Mouse (Mus musculus) hematopoietic multipotent progenitor cell, adult 10-12 weeks (in vitro differentiated cells): ENCODE measurements around the gene Zcchc18. TPM values are rescaled to one million over a fixed set of nuclear protein-coding genes. Genes with fewer than 3 reads are reported as not detected.

ENCODE experiments used
- polyA plus RNA-seq: library from polyadenylated mRNA; stranded (reverse); fragments of >175 nt; gene quantifications from 2 replicates; pipeline ENCODE4 v1.2.3, GENCODE M21; 2012; ENCODE audit warnings: low replicate concordance

Zcchc18 gene
- 3.0 and 3.4 TPM in 2 replicates for polyA plus RNA-seq

DNA sequence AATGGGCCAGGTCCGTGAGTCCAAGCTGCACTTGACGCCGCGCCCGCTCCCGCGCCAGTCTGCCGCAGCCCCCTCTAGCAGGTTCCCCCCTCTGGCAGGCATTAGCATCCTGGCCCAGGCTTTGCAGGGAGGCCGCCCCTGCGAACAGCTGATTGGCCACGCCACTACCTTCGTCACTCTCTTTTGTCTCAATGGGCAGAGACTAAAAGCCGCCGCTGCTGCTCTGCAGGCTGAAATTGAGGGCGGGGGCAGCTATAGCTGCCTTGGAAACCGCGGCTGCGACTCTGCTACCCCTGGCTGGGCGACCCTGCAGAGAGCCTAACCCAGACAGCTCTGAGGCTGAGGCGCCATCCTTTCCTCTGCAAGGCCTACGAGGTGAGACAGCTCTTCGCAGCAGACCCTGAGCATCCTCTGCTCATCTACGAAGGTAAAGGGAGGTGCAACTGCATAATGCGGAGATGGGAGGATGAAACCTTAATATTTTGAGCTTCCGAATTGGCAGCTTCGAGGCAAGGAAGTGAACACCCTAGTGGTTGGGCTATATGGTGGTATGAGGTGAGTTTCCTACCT, at the start of gene Zcchc18:
Zcchc18 (plus strand) TSS at position 178 of the 570 bp plus-strand sequence.

DNA sequence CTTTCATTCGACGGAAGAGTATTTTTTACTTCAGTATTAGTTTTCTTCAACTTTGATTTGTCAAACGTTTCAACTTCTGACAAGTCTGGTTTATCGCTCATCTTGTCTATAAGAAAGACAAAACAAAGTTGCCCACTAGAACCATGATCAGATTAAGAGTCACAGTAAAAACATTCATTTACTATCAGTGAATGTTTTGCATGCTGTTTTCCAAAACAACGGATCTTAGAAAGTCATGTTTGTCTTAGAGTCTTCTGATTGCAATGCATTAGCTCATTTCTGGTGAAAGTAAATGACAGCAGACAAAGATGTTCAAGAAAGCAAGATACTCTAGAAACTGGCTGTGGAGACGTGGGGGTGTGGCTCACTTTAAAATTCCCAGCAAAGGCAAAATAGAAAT, 17.6 kb upstream of the Zcchc18 start, which contains the start of gene Tmsb15b2:
Tmsb15b2 (minus strand) TSS at position 101 of the 400 bp plus-strand sequence.

DNA sequence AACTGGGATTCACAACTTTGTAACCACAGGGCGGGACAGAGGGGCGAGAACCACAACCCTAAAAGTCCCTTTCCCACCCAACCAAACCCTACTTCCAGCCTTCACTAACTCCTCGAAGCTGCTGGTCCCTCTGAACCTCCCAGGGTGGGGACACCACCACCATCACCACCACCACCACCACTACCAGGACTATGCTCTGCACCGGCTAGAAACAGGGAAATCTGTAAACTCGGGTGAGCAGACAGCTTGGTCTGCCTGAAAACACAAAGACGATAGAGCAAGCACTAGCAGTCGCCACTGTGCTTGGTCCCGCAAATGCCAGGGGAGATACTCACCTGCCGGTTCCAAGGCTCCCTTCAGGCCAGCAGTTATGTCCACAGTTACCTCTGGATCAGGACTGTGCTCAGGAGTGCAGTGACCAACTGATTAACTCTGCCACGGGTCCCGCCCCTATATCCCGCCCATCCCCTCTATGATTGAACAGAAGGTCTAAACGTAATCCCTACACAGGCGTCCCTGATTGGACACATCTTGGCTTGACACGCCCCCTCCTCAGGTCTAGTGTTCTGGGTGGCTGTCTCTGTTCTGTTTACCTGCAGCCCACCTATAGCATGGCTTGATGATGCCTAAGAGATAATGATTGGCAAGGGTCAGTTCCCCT, 16.4 kb upstream of the Zcchc18 start, which contains the start of the genes Tmsb15l and Tmsb15b1:
Tmsb15l (minus strand) TSS at position 446 of the 661 bp plus-strand sequence.
Tmsb15b1 (minus strand) TSS at position 451 of the 661 bp plus-strand sequence.

DNA sequence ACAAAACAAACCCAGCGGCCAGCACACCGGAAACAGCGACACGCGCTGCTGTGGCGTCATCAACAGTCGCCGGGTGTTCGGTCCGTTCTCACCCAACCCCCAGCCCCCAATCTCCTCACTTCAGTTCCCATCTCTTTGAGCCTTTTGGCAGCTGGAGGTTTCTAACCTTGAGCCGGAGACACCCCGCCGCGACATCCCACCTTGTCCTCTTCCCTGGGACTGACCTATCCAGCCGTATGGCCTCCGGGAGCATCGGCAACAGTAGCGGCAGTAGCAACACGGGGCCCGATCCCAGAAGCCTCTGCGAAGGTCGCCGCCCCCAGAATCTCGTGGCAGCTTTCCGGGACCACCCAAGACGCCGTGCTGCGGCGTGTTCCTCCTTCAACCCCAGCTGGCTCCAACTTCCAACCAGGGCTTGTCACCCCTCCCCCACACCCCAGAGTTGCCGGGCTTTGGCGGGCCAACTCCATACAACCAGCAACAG, 45.1 kb downstream of the Zcchc18 start, which contains the start of gene Slc25a53:
Slc25a53 (minus strand) TSS at position 303 of the 484 bp plus-strand sequence.

Other genes with a start within 250 kb of the Zcchc18 start
- gene Morf4l2, start 249.5 kb upstream of the Zcchc18 start, polyA plus RNA-seq: 115 and 122 TPM in 2 replicates
- not detected in 2 replicates for gene Glra4, start 213.0 kb upstream of the Zcchc18 start, polyA plus RNA-seq
- 0.67 and 1.2 TPM in 2 replicates for gene Plp1, start 170.5 kb upstream of the Zcchc18 start, polyA plus RNA-seq
- gene Rab9b, start 124.4 kb upstream of the Zcchc18 start, polyA plus RNA-seq: not detected in 2 replicates
- gene H2bfm, start 65.8 kb upstream of the Zcchc18 start, polyA plus RNA-seq: not detected in 2 replicates
- 1.9 TPM in 1 of 2 replicates, not detected in the other for gene Tmsb15b2, start 17.7 kb upstream of the Zcchc18 start, polyA plus RNA-seq
- gene Tmsb15l, start 16.3 kb upstream of the Zcchc18 start, polyA plus RNA-seq: 0.26 TPM in 1 of 2 replicates, not detected in the other
- 0.41 and 0.46 TPM in 2 replicates for gene Tmsb15b1, start 16.3 kb upstream of the Zcchc18 start, polyA plus RNA-seq
- gene Slc25a53, start 45.1 kb downstream of the Zcchc18 start, polyA plus RNA-seq: 8.6 and 10.0 TPM in 2 replicates
- gene Fam199x, start 56.4 kb downstream of the Zcchc18 start, polyA plus RNA-seq: 1.5 and 2.0 TPM in 2 replicates
- not detected in 2 replicates for gene Esx1, start 128.9 kb downstream of the Zcchc18 start, polyA plus RNA-seq